Mouse (Mus musculus): Measurements from ENCODE around the gene Tmem45a.
"Not testable (repeated sequence)": the region's sequence is repeated elsewhere in the genome, so short reads cannot be mapped to it uniquely, and the experiment has no call there.

Gene Tmem45a

DNA sequence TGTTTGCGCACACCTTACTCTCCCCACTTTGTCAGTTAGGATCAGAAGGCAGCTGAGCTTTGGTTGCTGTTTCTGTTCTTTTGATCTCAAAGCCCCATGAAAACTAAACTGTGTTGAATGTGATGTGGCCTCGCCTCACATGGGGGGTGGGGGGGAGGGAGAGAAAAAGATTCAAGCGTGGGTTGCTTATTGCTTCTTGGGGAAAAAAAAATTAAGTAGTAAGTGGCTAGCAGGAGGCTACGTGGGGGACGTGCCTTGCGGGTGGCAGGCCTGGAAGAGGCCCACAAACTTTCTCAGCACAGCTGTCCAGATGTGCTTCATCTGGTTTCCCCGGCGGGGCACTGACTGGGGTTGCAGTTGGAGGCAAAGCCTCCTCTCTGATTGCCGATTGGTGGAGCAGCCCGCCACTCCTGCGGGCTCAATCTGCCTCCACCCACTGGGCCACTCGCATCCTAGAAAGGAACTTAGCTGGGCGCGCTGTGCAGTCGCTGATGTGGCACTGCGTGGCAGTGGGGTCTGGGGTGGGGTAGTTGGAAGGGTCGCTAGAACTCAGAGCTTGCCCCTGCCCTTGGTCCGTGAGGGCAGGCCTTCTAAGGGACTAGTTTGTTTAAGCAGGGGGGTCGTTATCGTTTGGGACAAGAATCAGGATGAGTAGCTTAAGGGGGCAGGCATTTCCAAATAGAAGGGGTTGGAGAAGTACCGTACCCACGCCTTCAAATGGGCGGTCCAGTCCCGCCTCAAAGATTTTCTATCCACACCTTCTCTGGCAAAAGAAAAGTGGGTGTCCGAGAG, at the start of gene Tmem45a:
Gene Tmem45a, minus strand, starts transcription at position 343 of the 792 bp plus-strand sequence.
- DNase-seq: peak; percentile 6

DNA sequence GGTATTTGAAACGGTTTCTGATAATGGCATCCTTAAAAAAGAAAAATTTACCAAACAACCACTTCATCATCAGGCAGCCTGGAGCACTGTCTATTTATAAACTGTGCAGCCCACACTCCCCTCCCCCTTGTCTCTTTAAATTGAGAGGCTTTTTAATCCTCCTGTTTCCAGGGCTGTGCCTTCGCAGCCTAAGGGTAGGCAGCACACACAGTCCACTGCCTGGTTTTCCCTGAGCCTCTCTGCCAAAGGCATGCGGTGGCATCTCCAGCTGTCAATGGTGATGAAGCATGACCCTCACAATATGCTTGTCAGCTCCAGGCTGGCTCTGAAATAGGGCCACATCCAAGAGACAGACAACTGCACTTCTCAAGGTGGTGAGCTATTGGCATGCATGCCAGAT, 42.1 kb upstream of the Tmem45a start, which contains the start of gene Lnp1:
Gene Lnp1, minus strand, starts transcription at position 39 of the 400 bp plus-strand sequence.
- DNase-seq: no peak

DNA sequence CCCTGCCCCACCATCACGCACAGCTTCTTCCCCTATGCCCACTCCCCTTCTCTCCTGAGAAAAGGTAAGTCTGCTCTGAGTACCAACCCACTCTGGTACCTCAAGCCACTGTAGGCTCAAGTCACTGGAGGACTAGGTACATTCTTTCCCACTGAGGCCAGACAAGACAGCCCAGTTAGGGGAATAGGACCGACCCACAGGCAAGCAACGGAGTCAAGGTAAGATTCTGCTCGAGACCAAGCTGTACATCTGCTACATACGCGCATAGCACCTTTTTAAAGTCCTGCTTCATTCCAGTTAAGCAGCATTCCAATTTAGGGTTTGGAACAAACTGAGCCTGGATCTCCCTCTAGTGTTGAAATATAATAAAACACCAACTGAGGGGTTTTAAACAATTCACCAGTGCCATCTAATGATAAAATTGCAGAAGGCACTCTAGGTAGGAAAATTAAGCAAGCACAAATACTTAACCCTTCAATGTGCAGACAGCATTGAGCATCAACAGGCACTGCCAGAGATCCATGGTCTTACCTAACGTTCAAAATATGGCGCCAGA, 34.2 kb upstream of the Tmem45a start:
- no peak for DNase-seq

DNA sequence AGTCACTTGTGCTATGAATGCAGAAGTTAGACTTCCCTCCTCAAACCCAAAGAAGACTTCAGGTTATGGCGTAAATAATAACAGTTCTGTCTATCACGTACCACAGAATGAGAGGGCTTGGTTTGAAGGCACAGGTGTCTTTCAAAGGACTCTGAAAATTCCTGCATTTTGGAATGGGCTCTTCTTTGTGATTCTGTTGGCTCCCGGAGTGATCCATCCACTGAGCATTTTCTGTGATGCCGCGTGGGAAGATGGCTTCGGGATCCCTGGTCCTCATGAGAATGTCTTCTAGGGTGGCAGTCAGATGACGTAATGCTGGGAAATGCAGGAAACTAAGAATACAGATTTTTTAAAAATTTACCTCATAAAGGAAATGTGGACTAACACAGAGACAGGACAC, 31.3 kb upstream of the Tmem45a start:
- DNase-seq: no peak

DNA sequence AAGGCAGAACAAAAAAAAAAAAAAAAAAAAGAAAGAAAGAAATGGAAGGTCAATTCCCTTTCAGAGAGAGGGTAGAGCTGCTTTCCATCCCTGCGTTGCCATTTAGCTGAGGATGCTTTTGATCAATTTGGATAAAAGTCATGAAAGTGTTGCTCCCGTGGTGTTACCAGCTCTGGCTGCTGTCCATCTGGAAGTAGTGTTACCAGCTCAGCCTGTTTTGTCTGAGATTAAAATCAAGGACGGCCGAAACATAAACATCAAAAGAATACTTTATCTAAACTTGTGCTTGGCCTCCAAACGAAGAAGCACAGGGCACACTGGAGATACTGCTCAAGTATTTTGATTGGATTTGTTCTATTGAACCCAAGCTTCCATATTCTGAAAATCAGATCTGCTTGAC, 23.0 kb upstream of the Tmem45a start:
- no peak for DNase-seq

- DNase-seq: not testable (repeated sequence)
Measured at GRCm38 (mm10) chr16:56902206-56902605, 16.2 kb upstream of the Tmem45a start.

DNA sequence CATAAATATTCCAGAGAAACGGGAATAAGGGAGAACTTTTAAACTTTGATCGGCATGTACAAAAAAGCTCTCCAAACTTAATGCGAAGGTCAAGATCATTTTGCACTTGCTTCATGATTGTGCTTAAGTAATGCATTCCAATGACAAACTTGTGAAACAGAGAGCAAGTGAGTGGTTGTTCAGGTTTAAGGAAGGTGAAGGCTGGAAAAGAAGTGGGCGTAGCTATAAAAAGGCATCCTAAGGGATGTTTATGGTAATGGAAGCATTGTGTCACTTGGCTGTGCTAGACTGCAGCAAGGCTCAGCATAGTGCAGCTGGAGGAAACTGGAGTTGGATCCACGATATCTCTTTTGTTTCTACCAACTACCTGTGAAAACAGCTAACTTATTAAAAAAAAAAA, 5.6 kb upstream of the Tmem45a start:
- DNase-seq: no peak

DNA sequence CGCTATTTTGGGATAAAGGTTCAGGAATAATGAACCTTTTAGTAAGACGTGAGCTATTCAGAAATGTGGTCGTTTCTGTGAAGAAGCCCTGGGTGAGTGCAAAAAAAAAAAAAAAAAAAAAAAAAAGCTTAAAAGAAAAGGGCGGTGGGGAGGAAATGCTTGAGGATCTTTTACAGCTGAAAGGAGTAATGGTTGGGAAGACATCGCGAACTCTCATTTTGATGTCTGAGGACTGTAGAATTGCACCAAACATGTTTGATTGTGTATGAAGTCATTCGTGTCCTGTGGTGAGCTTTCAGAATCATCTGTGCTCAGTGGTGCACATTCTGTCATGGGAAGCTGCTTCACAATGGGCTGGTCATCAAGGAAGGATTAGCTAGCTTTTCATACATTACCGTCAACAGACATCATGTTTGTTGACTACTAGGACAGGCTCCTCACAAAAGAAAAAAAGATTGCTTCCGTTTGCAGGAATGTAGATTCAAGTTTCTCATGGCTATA, 700 bp upstream of the Tmem45a start:
- DNase-seq: no peak

DNA sequence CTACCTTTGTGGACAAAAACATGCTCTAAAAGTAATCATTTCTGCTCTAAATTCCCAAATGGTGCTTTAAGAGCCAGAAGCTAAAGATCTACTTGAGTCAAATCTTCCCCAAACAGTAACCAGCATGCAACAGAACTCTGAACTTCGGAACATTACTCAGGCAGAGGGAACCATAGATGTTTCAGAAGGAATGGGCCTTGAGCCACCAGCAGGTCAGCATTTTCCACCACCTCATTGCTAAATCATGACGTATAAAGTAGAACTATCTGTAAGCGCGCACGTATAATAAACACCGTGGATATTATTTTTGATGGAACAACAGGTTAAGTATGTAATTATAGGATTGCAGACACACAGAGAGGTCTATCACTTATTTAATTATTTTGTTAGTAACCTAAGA, 1.2 kb downstream of the Tmem45a start:
- DNase-seq: no peak

GRCm38 (mm10) chr16:56873410-56873809, 12.6 kb downstream of the Tmem45a start:
- DNase-seq: no peak

- DNase-seq: no peak
Measured at GRCm38 (mm10) chr16:56870458-56870857, 15.5 kb downstream of the Tmem45a start.

- no peak for DNase-seq
Measured at GRCm38 (mm10) chr16:56868361-56868760, 17.6 kb downstream of the Tmem45a start.

GRCm38 (mm10) chr16:56867591-56867990, 18.4 kb downstream of the Tmem45a start:
- no peak for DNase-seq

DNA sequence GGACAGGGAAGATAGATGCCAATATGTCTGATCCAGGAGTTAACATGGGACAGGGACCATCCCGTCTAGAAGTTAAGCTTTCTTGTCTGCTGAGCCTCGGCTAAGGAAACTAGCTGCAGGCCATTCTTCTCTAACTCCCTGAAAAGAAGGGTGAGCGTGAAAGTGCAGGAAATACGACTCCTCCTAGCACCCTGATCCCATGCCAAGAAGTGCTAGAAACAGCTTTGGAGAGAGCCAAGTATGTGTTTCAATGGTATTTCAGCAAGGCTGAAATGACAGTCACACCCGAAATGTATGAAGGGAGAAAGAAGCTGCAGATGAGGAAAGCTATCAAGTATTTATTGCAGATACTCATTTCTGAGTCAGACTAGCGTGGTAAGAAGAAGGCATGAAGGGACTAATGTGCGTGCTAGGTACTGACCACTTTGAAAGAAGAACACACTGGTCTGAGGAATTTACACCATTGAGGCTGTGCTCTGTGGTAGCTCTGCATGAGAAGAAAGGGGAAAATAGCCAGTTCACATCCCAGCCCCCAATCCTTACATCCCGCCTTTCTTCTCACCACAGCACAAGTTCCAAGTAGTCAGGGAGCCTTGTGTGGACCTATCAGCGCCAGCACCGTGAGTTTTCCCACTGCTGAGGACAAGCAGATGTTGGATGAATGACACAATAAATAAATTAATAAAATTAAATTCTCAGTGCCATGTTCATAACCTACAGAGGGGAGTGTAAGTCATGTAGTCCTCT, 33.0 kb downstream of the Tmem45a start:
- DNase-seq: no peak

- DNase-seq: no peak
Measured at GRCm38 (mm10) chr16:56842988-56843387, 43.0 kb downstream of the Tmem45a start.

DNA sequence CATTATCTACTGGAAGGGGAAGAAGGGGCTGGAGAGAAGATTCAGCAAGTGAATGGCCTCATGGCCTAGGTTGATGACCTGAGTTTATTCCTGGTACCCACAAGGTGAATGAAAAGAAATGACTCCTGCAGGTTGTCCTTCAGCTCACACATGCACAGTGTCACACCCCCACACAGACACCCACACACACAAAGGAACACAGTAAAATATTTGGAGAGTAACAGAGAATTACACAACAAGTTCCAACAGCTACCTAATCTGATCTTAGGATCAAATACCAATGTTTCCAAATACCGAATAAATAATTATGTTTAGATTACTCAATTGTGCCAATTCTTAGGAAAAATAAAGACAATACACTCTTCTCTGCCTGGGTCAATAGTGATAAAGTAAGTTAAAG, 52.7 kb downstream of the Tmem45a start:
- no peak for DNase-seq

DNA sequence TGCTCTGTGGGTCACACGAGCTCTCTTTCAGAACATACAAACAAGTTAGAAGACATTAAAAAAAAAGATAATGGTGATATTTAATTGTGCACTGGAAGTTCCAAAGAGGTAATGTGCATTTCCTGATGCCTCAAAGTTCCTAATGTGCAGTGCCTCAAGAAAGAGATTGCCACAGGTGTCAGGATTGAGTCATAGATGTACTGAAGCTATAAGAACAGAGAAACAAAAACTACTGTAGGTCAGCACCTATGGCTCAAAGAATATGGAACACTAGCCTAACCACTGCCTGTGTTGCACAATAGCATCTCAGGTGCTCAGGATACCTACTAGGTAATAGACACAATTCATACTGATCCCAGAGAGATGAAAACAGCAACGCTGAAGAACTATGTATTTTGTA, 54.0 kb downstream of the Tmem45a start:
- no peak for DNase-seq

- no peak for DNase-seq
Measured at GRCm38 (mm10) chr16:56801370-56802109, 84.4 kb downstream of the Tmem45a start.

- no peak for DNase-seq
Measured at GRCm38 (mm10) chr16:56800946-56801345, 85.0 kb downstream of the Tmem45a start.

DNA sequence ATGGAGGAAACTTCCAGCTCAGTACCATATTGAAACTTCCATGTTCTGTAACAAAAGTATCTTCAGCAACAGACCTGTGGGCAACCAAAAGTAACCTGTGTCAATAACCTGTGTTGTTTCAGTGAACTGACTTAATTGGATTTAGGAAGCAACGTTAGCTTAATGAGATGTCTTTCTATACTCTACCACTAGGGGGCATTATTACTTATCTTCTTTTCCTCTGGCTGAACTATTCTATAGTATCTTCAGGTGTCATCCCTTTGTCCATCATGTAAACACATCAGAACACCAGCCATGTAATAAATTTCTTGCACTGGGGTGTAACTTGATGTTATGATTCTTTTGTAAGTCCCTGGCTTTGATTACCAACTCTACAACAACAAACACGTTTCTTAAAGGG, 85.5 kb downstream of the Tmem45a start:
- DNase-seq: no peak

DNA sequence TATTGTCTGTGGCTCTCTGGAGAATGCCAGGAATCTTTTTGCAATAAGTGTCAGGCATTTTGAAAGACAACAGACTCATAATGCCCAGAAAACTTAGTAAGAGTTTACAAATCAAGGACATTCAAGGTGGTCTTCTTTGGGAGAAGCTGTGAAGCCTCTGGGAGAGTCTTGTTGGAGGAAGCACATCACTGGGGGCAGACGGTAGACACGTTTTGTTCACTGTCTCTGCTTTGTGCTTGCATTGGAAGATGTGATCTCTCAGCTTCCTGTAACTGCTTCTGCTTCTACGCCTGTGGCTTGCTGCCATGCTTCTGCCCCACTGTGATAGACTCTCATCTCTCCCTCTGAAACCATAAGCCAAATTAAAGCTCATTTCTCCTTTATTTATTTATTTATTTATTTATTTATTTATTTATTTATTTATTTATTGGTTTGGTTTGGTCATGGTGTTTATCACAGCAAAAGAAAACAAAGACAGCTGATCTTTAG, 86.4 kb downstream of the Tmem45a start:
- DNase-seq: no peak

DNA sequence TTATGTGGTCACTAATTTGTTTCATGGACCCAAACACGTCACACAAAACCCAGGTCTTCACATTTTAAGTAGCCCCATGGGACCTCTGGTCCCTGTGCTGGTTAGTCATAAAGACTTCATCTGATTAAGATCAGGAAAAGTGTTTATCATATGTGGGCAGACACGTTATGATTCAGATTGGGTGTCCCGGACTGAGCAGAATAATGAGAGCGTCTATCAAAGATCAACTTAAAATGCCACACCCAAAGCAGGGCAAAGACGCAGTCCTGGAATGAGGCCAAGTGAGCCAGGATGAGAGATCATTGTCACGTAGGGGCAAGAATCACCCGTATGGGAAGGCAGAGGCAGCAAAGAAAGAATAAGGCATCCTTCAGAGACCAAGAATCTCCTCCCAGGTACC, 87.1 kb downstream of the Tmem45a start:
- DNase-seq: no peak

Data from cerebellum, adult 9-11 months (tissue).